Mouse (Mus musculus): ENCODE data around the gene Pnma1. TPM values are rescaled to one million over a fixed set of nuclear protein-coding genes. Genes with fewer than 3 reads are reported as not detected.
A peak's percentile ranks its signal among the peaks of the same experiment; 100 is the strongest.

The Pnma1 gene
- polyA plus RNA-seq, 2 experiments: 0.05 to 0.10 TPM

DNA sequence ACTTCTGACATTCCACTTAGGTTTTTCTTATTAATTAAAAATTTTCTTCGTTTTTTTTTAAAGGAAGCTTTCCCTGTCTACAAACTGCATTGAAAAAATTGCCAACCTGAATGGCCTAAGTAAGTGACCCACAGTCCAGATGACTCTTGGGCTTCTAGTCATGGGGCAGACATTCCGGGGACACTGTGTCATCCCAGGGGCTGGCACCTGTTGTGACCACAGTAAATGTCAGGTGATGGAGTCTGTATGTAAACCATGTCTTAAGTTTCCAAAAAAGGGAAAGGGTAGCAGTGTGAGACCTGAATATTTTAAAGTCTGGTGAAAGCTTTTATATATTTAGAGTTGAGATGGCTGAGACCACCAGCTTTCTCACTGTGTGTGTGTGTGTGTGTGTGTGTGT is 21.4 kb downstream of the Pnma1 start:
- Histone ChIP-seq H3K27me3 (ENCODE audit: control insufficient read depth, insufficient read depth, low read length) (no peaks in the 10 kb centered on the region), H3K36me3 (replicated peaks; ENCODE audit: control insufficient read depth, insufficient read depth, low read depth) (no peaks in the 10 kb centered on the region), H3K4me1 (replicated peaks; ENCODE audit: control insufficient read depth in 2 of 2, insufficient read depth in 2 of 2, low read length in 1 of 2) (no peaks in the 10 kb centered on the region), H3K9me3 (ENCODE audit: control insufficient read depth, low read length) (no peaks in the 10 kb centered on the region), H3K4me2 (ENCODE audit: low read depth) (no peak overlapping the region), H3K9ac (replicated peaks) (no peak overlapping the region), H3K4me3 (ENCODE audit: insufficient read depth in 1 of 2, low read depth in 2 of 2, low read length in 2 of 2) (no peak overlapping the region), H3K27ac (no peak overlapping the region)
- TF ChIP-seq CTCF (IDR thresholded peaks at IDR 0.05; ENCODE audit: low read depth) (no peak), EP300 (IDR thresholded peaks at IDR 0.05; ENCODE audit: low read depth) (no peak)
- WGBS (ENCODE audit: insufficient replicate concordance): 61% methylated on average over 2 of the region's 2 CpGs
- DNase-seq (ENCODE audit: low read depth in 3 of 3, low spot score in 3 of 3): no peak
- no peak for ATAC-seq (ENCODE audit: insufficient read depth)

DNA sequence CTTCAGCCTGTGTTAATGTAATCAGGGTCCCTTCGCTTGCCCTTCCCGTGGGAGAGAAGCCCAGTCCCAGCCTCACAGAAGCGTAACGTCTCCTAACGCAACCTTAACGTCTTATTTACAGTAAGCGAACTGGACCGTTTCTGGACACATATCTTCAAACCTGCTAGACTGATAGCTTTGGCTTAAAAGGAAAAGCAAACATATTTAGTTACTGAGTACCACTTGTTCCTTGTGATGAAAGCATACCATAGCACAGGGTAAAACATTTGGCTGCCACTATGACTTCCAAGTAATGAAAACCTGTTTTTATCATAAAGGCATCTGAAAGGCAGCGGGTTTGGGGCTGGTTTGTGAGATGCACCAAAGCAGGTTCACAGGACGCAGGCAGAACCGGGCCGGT is 22.4 kb downstream of the Pnma1 start:
- Histone ChIP-seq H3K9ac (replicated peaks) (no peak overlapping the region), H3K4me3 (ENCODE audit: insufficient read depth in 1 of 2, low read depth in 2 of 2, low read length in 2 of 2) (no peak overlapping the region), H3K4me1 (replicated peaks; ENCODE audit: control insufficient read depth in 2 of 2, insufficient read depth in 2 of 2, low read length in 1 of 2) (no peaks in the 10 kb centered on the region), H3K9me3 (ENCODE audit: control insufficient read depth, low read length) (no peaks in the 10 kb centered on the region), H3K27ac (no peak overlapping the region), H3K4me2 (ENCODE audit: low read depth) (no peak overlapping the region), H3K36me3 (replicated peaks; ENCODE audit: control insufficient read depth, insufficient read depth, low read depth) (no peaks in the 10 kb centered on the region), H3K27me3 (ENCODE audit: control insufficient read depth, insufficient read depth, low read length) (no peaks in the 10 kb centered on the region)
- DNase-seq (ENCODE audit: low read depth in 3 of 3, low spot score in 3 of 3) (no peak), ATAC-seq (ENCODE audit: insufficient read depth) (no peak)
- TF ChIP-seq EP300 (IDR thresholded peaks at IDR 0.05; ENCODE audit: low read depth) (no peak), CTCF (IDR thresholded peaks at IDR 0.05; ENCODE audit: low read depth) (no peak)
- WGBS (ENCODE audit: insufficient replicate concordance): 76% methylated on average over 12 of the region's 12 CpGs

- ATAC-seq (ENCODE audit: insufficient read depth) (no peak), DNase-seq (ENCODE audit: low read depth in 3 of 3, low spot score in 3 of 3) (no peak)
- Histone ChIP-seq H3K9ac (replicated peaks) (no peak overlapping the region), H3K4me3 (ENCODE audit: insufficient read depth in 1 of 2, low read depth in 2 of 2, low read length in 2 of 2) (no peak overlapping the region), H3K9me3 (ENCODE audit: control insufficient read depth, low read length) (no peaks in the 10 kb centered on the region), H3K27me3 (ENCODE audit: control insufficient read depth, insufficient read depth, low read length) (no peaks in the 10 kb centered on the region), H3K4me2 (ENCODE audit: low read depth) (no peak overlapping the region), H3K4me1 (replicated peaks; ENCODE audit: control insufficient read depth in 2 of 2, insufficient read depth in 2 of 2, low read length in 1 of 2) (no peaks in the 10 kb centered on the region; a peak in 1 of 4 replicates), H3K27ac (no peak overlapping the region), H3K36me3 (replicated peaks; ENCODE audit: control insufficient read depth, insufficient read depth, low read depth) (no peaks in the 10 kb centered on the region)
- TF ChIP-seq CTCF (IDR thresholded peaks at IDR 0.05; ENCODE audit: low read depth): no peak
- TF ChIP-seq EP300 (IDR thresholded peaks at IDR 0.05; ENCODE audit: low read depth): no peak
- 75% methylated on average over 5 of the region's 5 CpGs for WGBS (ENCODE audit: insufficient replicate concordance)
These were observed 28.7 kb downstream of the Pnma1 start for GRCm38 (mm10) chr12:84119584-84119983.

GRCm38 (mm10) chr12:84114153-84114994 is 33.9 kb downstream of the Pnma1 start, which contains the start of gene Dnal1:
TSS of gene Dnal1 (plus strand) at chr12:84114366.
- peak; percentile 69 for ATAC-seq (ENCODE audit: insufficient read depth)
- no peaks in the 10 kb centered on the region for H3K36me3 ChIP-seq (replicated peaks; ENCODE audit: control insufficient read depth, insufficient read depth, low read depth)
- no peak within 1 kb of the TSS for H3K9ac ChIP-seq (replicated peaks)
- peak within 1 kb of the TSS; percentile 57 for H3K4me2 ChIP-seq (ENCODE audit: low read depth)
- H3K4me3 ChIP-seq (ENCODE audit: insufficient read depth in 1 of 2, low read depth in 2 of 2, low read length in 2 of 2): peak within 1 kb of the TSS; percentile 50 to 78
- H3K4me1 ChIP-seq (replicated peaks; ENCODE audit: control insufficient read depth in 2 of 2, insufficient read depth in 2 of 2, low read length in 1 of 2): no peaks in the 10 kb centered on the region; a peak in 1 of 4 replicates
- TF ChIP-seq CTCF (IDR thresholded peaks at IDR 0.05; ENCODE audit: low read depth) (no peak), EP300 (IDR thresholded peaks at IDR 0.05; ENCODE audit: low read depth) (no peak)
- 2% methylated on average over 31 of the region's 35 CpGs for WGBS (ENCODE audit: insufficient replicate concordance)
- peak; percentile 59 to 67 (median 60) for DNase-seq (ENCODE audit: low read depth in 3 of 3, low spot score in 3 of 3)
- H3K9me3 ChIP-seq (ENCODE audit: control insufficient read depth, low read length): no peaks in the 10 kb centered on the region
- no peaks in the 10 kb centered on the region for H3K27me3 ChIP-seq (ENCODE audit: control insufficient read depth, insufficient read depth, low read length)
- H3K27ac ChIP-seq: no peak within 1 kb of the TSS

- Histone ChIP-seq H3K4me3 (ENCODE audit: insufficient read depth in 1 of 2, low read depth in 2 of 2, low read length in 2 of 2) (peak overlapping the region; percentile 30 to 50; a peak in 3 of 4 replicates), H3K4me2 (ENCODE audit: low read depth) (peak overlapping the region; percentile 57), H3K4me1 (replicated peaks; ENCODE audit: control insufficient read depth in 2 of 2, insufficient read depth in 2 of 2, low read length in 1 of 2) (no peaks in the 10 kb centered on the region; a peak in 1 of 4 replicates), H3K9ac (replicated peaks) (no peak overlapping the region), H3K36me3 (replicated peaks; ENCODE audit: control insufficient read depth, insufficient read depth, low read depth) (no peaks in the 10 kb centered on the region), H3K27me3 (ENCODE audit: control insufficient read depth, insufficient read depth, low read length) (no peaks in the 10 kb centered on the region), H3K9me3 (ENCODE audit: control insufficient read depth, low read length) (no peaks in the 10 kb centered on the region), H3K27ac (no peak overlapping the region)
- TF ChIP-seq CTCF (IDR thresholded peaks at IDR 0.05; ENCODE audit: low read depth) (no peak), EP300 (IDR thresholded peaks at IDR 0.05; ENCODE audit: low read depth) (no peak)
- DNase-seq (ENCODE audit: low read depth in 3 of 3, low spot score in 3 of 3) (no peak), ATAC-seq (ENCODE audit: insufficient read depth) (no peak)
- 41% methylated on average over 6 of the region's 6 CpGs for WGBS (ENCODE audit: insufficient replicate concordance)
These were observed 34.6 kb downstream of the Pnma1 start for GRCm38 (mm10) chr12:84113676-84114075.
